Mouse (Mus musculus) inflammation-experienced regulatory T-cells, adult 6 months (primary cell): Measurements from ENCODE around the gene Gars. TPM values are rescaled to one million over a fixed set of nuclear protein-coding genes. Genes with fewer than 3 reads are reported as not detected.

ENCODE experiments used
- ATAC-seq: one replicate; pipeline ENCODE4 v1.8.0; 2017
- polyA plus RNA-seq, 3 experiments: library from polyadenylated mRNA; unstranded; fragments of 100-300 nt; shearing (Covaris generic); gene quantifications; one replicate each; pipeline ENCODE4 v1.2.1; 2017

The Gars gene
- polyA plus RNA-seq, 3 experiments from 2014 or later = 14.1 to 44.6 (median 31.2) TPM

- no peak for ATAC-seq
Measured at GRCm38 (mm10) chr6:55098030-55098429, 60.2 kb downstream of the Gars start.

- no peak for ATAC-seq
Measured at GRCm38 (mm10) chr6:55098603-55099002, 60.8 kb downstream of the Gars start.

GRCm38 (mm10) chr6:55108358-55108757 lies 70.6 kb downstream of the Gars start:
- ATAC-seq = no peak

- no peak for ATAC-seq
Measured at GRCm38 (mm10) chr6:55117325-55118109, 79.7 kb downstream of the Gars start.

GRCm38 (mm10) chr6:55123056-55123455 lies 85.2 kb downstream of the Gars start:
- no peak for ATAC-seq

- ATAC-seq = no peak
Measured at GRCm38 (mm10) chr6:55126576-55126975, 88.8 kb downstream of the Gars start.

GRCm38 (mm10) chr6:55128391-55128790 lies 90.6 kb downstream of the Gars start:
- ATAC-seq = no peak

Other genes starting within 250 kb of the Gars start
- 10 to 100 TPM; 22.3 to 28.7 (median 23.7) TPM for gene Znrf2, start 221.1 kb upstream of the Gars start, polyA plus RNA-seq
- gene Nod1, start 65.4 kb upstream of the Gars start, polyA plus RNA-seq = 10 to 100 TPM in 2 of 3 experiments, 1 to 10 TPM in 1; 9.7 to 14.2 (median 11.4) TPM
- 10 to 100 TPM; 30.0 to 31.4 (median 31.3) TPM for gene Ggct, start 45.1 kb upstream of the Gars start, polyA plus RNA-seq
- gene Crhr2, start 95.0 kb downstream of the Gars start, polyA plus RNA-seq = not detected
- gene Inmt, start 137.0 kb downstream of the Gars start, polyA plus RNA-seq = not detected
- gene Mindy4, start 165.4 kb downstream of the Gars start, polyA plus RNA-seq = not detected